Mouse (Mus musculus): ENCODE data around the gene Tmem170b.

DNA sequence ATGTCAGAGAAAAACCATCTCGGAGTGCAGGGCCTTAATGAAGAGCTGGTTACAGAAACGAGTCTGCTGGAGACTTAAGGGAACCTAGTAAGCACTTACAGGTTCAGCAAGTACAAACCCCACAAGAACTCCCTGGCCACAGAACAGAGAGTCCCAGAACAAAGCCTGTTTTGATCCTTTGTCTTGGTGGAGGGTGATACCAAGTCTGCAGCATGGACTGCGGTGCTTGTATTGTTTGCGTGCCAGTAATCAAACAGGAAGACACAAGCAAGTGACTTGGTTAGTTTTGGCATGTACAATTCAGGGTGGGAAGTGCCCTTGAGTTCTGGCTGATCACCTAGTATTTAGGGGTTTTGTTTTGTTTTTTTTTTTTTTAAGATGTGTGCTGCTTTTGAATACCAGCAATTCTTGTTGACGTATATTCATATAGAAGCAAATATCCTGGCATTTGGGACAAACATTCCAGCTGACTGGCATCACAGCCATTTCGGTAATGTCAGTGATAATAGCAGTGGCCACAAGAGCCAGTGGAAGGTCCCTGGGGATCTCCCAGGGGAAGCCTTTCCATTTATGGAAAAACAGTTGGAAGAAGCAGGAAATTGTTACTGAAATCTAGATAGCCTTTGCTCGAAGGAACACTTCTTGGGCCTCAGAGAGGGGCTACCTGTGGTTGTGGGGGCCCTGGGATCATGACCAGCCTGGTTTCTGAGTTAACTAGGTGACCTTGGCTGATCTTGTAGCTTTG lies 64.9 kb downstream of the Tmem170b start:
- no peak for TF ChIP-seq CTCF (IDR thresholded peaks at IDR 0.05; ENCODE audit: low read depth)
- TF ChIP-seq EP300 (optimal IDR thresholded peaks at IDR 0.05) = no peak

Data from stomach, postnatal 0 days (tissue).